Mouse (Mus musculus): ENCODE results near the gene AC141477.1.

Gene AC141477.1

DNA sequence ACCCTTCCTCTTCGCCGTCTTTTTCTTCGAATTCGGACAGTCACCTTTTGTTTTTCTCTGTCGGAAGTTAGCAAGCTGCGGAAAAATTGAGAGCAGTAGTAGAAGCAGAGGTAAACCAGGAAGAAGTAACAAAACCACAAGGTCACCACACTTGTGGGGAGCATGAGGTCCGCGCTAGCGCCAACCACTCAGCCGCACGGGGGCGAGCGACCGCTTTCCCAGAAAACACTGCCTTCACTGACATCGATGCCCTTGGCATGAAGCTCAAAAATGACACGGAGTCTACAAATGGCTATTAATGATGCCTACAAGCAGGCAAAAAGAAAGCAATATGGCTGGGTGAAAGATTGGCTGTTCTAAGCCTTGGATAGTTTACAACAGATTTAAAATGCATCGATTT is at the start of gene AC141477.1:
AC141477.1 (minus strand) TSS at position 164 of the 400 bp plus-strand sequence.
- Histone ChIP-seq H3K27me3 (ENCODE audit: control insufficient read depth, insufficient read depth, low read length, poor library complexity, severe bottlenecking) (no peaks in the 10 kb centered on the region), H3K36me3 (ENCODE audit: control insufficient read depth, insufficient read depth, low read length, poor library complexity, severe bottlenecking) (peaks cover 3% of the 10 kb centered on the region; the same call in 1 of the 2 replicates)
- DNase-seq (ENCODE audit: low read depth, low spot score) = no peak

- no peak for DNase-seq (ENCODE audit: low read depth, low spot score)
- no peaks in the 10 kb centered on the region for H3K27me3 ChIP-seq (ENCODE audit: control insufficient read depth, insufficient read depth, low read length, poor library complexity, severe bottlenecking)
Observed at GRCm38 (mm10) chr10:76489205-76489604, 49.0 kb upstream of the AC141477.1 start.

GRCm38 (mm10) chr10:76488265-76488664 is 48.0 kb upstream of the AC141477.1 start:
- DNase-seq (ENCODE audit: low read depth, low spot score) = no peak
- Histone ChIP-seq H3K27me3 (ENCODE audit: control insufficient read depth, insufficient read depth, low read length, poor library complexity, severe bottlenecking) (no peaks in the 10 kb centered on the region), H3K36me3 (ENCODE audit: control insufficient read depth, insufficient read depth, low read length, poor library complexity, severe bottlenecking) (peaks cover 23% of the 10 kb centered on the region)

More at GRCm38 (mm10) chr10:76489205-76489604, 49.0 kb upstream of the AC141477.1 start:
- H3K36me3 ChIP-seq (ENCODE audit: control insufficient read depth, insufficient read depth, low read length, poor library complexity, severe bottlenecking) = peaks cover 29% of the 10 kb centered on the region

DNA sequence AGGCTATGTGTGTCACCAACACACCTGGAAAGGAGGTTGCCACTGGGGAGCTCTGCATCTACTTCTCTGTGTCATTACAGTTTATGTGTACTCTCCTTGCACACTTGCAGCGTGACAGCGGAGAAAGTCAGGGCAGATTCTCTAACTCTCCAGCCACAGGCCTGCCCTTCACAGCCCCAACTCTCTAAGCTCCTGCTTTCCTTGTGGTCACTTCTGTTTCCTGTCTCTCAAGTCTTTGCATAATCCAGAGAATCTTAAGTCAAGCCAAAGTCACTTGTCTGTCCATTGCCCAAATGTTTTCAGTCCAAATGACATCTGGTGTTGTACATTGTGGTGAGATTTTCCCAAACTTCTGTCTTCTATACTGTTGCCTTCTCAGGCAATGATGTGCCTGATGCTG is 46.1 kb upstream of the AC141477.1 start:
- Histone ChIP-seq H3K36me3 (ENCODE audit: control insufficient read depth, insufficient read depth, low read length, poor library complexity, severe bottlenecking) (peaks cover 21% of the 10 kb centered on the region), H3K27me3 (ENCODE audit: control insufficient read depth, insufficient read depth, low read length, poor library complexity, severe bottlenecking) (no peaks in the 10 kb centered on the region)
- no peak for DNase-seq (ENCODE audit: low read depth, low spot score)

- DNase-seq (ENCODE audit: low read depth, low spot score) = no peak
- H3K36me3 ChIP-seq (ENCODE audit: control insufficient read depth, insufficient read depth, low read length, poor library complexity, severe bottlenecking) = peaks cover 24% of the 10 kb centered on the region
- H3K27me3 ChIP-seq (ENCODE audit: control insufficient read depth, insufficient read depth, low read length, poor library complexity, severe bottlenecking) = no peaks in the 10 kb centered on the region
Observed at GRCm38 (mm10) chr10:76481480-76481879, 41.2 kb upstream of the AC141477.1 start.

GRCm38 (mm10) chr10:76480851-76481250 is 40.6 kb upstream of the AC141477.1 start:
- peaks cover 24% of the 10 kb centered on the region for H3K36me3 ChIP-seq (ENCODE audit: control insufficient read depth, insufficient read depth, low read length, poor library complexity, severe bottlenecking)
- no peak for DNase-seq (ENCODE audit: low read depth, low spot score)
- H3K27me3 ChIP-seq (ENCODE audit: control insufficient read depth, insufficient read depth, low read length, poor library complexity, severe bottlenecking) = no peaks in the 10 kb centered on the region

DNA sequence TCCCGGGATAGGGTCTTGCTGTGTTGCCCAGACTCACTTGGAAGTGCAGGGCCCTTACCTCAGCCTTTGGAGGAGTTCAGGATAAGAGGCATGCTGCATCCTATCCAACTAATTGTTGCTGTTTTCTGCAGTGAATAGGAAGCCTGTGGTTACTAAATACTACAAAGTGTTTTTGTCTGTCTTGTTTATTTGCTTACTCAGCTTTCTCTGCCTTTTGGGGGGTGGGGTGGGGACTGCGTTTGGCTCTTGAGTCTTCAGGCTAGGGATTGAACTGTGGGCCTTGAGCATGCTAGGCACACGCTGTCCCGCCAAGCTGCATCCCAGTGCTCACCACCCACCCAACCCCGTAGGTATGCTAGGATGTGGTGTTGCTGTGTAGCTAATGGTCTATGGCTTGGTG is 33.5 kb upstream of the AC141477.1 start:
- DNase-seq (ENCODE audit: low read depth, low spot score) = no peak
- no peaks in the 10 kb centered on the region for H3K27me3 ChIP-seq (ENCODE audit: control insufficient read depth, insufficient read depth, low read length, poor library complexity, severe bottlenecking)
- peaks cover 14% of the 10 kb centered on the region for H3K36me3 ChIP-seq (ENCODE audit: control insufficient read depth, insufficient read depth, low read length, poor library complexity, severe bottlenecking)

DNA sequence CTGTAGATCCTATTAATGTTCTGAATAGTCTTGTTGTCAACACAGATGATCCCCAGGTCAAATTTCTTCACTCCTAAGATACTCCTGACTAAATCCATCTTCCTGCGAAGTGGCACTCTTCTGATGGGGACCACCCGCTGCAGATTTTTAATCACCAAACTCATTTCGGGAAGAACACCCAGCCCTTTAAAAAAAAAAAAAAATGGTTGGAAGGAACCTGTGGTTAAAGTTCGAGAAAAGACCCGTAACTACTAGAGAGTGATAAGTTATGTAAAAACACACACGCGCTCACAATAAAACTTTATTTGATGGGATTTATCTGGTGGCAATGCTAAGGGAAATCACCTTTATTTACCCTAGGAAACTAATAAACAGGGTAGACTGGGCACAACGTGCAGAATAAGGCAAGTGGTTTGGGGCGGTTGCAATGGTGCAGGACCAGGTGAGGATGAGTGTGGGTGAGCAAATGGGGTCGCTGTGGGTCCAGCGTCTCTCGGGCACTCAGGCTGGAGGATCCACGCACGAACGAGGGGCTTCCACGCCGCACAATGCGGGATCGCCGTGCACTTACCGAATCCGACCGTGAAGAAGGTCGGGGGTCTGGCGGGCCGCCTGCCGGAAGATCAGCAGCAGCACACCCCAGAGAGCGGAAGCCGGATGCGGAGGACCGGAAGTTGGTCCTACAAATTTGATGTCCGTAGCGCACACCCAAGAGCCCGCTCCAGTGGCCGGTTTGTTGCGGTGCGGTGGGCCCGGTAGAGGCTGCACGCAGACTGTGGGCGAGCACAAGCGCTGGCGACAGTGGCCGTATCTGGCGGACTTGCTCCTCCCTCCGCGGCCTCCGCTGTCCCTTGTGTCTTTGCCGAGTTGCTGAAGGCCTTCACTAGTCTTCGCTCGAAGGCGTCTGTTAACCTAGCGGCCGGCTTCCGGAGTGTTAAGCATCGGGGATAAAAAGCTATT is 28.2 kb upstream of the AC141477.1 start, which contains the start of the genes Mcm3ap and Ybey:
Mcm3ap (plus strand) TSS at position 725 of the 960 bp plus-strand sequence.
Ybey (minus strand) TSS at position 912 of the 960 bp plus-strand sequence.
- peaks cover 8% of the 10 kb centered on the region; the same call in 1 of the 2 replicates for H3K36me3 ChIP-seq (ENCODE audit: control insufficient read depth, insufficient read depth, low read length, poor library complexity, severe bottlenecking)
- DNase-seq (ENCODE audit: low read depth, low spot score) = peak; percentile 90

DNA sequence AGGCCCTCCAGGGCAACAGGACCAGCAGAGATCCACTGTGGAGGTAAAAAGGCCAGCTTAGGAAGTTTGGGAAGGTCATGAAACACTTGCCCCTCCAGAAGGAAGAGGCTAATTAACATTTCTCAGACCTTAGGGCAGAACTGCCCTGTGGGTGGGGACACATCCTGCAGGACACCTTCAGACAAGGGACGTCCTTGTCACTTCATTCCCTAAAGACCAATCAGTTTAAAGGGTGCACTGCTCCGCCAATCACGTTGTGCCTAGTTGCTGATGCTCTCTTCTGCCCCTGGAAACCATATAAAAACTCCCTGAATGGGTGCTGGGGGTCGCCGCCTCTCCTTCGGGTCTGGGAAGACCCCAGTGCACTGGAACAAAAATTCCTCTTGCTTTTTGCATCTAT is 22.5 kb upstream of the AC141477.1 start:
- Histone ChIP-seq H3K27me3 (ENCODE audit: control insufficient read depth, insufficient read depth, low read length, poor library complexity, severe bottlenecking) (no peaks in the 10 kb centered on the region), H3K36me3 (ENCODE audit: control insufficient read depth, insufficient read depth, low read length, poor library complexity, severe bottlenecking) (0 out of 2 replicates have a peak, but pooled peaks cover 1% of the 10 kb centered on the region)
- no peak for DNase-seq (ENCODE audit: low read depth, low spot score)

More for the DNA sequence above, 28.2 kb upstream of the AC141477.1 start, which contains the start of the genes Mcm3ap and Ybey:
- no peaks in the 10 kb centered on the region for H3K27me3 ChIP-seq (ENCODE audit: control insufficient read depth, insufficient read depth, low read length, poor library complexity, severe bottlenecking)

DNA sequence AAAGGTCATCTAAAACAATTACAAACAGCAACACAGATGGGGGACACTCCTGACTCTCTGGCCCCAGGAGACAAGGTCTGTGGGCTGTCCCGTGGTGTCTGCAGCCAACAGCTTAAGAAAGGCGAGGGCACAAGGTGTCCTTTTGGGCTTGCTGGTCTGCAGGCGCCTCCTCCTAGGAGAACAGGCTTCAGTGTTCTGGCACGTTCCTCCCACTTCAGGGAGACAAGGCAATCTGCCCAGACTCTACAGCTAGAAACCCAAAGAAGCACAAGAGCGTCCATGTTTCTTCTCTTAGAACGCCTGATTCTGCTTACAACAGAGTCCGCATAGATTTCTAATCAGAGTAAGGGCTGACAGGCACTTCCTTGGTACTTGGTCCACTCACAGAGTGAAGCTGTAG is 22.1 kb upstream of the AC141477.1 start:
- no peak for DNase-seq (ENCODE audit: low read depth, low spot score)
- Histone ChIP-seq H3K27me3 (ENCODE audit: control insufficient read depth, insufficient read depth, low read length, poor library complexity, severe bottlenecking) (no peaks in the 10 kb centered on the region), H3K36me3 (ENCODE audit: control insufficient read depth, insufficient read depth, low read length, poor library complexity, severe bottlenecking) (0 out of 2 replicates have a peak, but pooled peaks cover 1% of the 10 kb centered on the region)

GRCm38 (mm10) chr10:76461255-76461654 is 21.0 kb upstream of the AC141477.1 start:
- H3K27me3 ChIP-seq (ENCODE audit: control insufficient read depth, insufficient read depth, low read length, poor library complexity, severe bottlenecking) = no peaks in the 10 kb centered on the region
- DNase-seq (ENCODE audit: low read depth, low spot score) = no peak
- 0 out of 2 replicates have a peak, but pooled peaks cover 1% of the 10 kb centered on the region for H3K36me3 ChIP-seq (ENCODE audit: control insufficient read depth, insufficient read depth, low read length, poor library complexity, severe bottlenecking)

DNA sequence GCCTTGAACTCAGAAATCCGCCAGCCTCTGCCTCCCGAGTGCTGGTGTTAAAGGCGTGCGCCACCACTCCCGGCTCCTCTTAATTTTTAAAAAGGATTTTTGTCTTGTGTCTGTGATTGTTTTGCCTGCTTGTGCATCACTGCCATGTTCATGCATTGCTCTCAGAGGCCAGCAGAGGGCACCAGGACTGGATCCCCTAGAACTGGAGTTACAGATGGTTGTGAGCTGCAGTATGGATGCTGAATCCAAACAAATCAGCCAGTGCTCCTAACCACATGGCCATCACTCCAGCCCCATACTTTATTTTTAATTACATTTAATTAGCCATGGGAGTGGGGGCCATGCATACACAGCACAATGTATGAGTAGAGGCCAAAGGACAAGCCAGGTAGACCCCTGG is 15.0 kb upstream of the AC141477.1 start:
- Histone ChIP-seq H3K27me3 (ENCODE audit: control insufficient read depth, insufficient read depth, low read length, poor library complexity, severe bottlenecking) (no peaks in the 10 kb centered on the region), H3K36me3 (ENCODE audit: control insufficient read depth, insufficient read depth, low read length, poor library complexity, severe bottlenecking) (no peaks in the 10 kb centered on the region)
- DNase-seq (ENCODE audit: low read depth, low spot score) = peak; percentile 63

- Histone ChIP-seq H3K36me3 (ENCODE audit: control insufficient read depth, insufficient read depth, low read length, poor library complexity, severe bottlenecking) (no peaks in the 10 kb centered on the region), H3K27me3 (ENCODE audit: control insufficient read depth, insufficient read depth, low read length, poor library complexity, severe bottlenecking) (no peaks in the 10 kb centered on the region)
- no peak for DNase-seq (ENCODE audit: low read depth, low spot score)
Observed at GRCm38 (mm10) chr10:76448851-76449250, 8.6 kb upstream of the AC141477.1 start, which contains the start of gene 2610028H24Rik. Gene 2610028H24Rik (plus strand): TSS chr10:76449081.

DNA sequence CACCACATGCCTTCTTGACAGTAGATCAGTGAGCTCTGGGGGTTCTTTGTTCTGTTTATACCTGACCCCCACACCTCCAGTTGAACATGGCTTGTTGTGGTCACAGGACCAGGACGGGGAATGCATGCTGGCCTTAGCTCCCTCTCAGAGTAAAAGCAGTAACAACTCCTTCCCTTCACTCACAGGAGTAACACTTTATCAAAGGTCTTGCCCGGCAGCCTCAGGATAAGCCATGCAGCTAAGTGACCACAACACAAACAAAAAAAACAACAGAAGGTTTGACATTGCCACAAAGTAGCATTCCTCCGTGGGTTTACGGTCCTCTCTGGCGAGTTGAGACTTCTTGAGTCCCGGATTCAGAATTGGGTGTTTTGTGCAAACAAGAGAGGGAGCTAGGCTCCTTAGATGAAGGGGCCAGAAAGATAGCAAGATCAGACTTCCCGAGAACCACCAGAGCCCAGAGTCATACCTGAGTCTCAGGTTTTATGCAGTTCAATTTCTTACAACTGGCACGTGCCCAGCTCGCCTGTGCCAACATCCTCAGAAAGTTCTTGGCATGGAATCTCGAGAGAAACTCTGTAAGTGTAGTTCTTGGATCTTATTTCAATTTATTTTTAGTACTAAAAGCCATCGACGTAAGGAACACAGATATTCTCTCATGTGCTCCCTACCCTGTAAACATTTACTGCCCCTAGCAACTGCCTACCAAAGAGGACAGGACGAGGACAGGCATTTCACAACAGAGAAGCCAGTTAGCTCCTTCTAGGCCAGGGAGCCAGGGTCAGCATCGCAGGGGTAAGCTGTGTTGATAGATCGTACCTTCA is 7.4 kb upstream of the AC141477.1 start:
- DNase-seq (ENCODE audit: low read depth, low spot score) = no peak
- Histone ChIP-seq H3K27me3 (ENCODE audit: control insufficient read depth, insufficient read depth, low read length, poor library complexity, severe bottlenecking) (no peaks in the 10 kb centered on the region), H3K36me3 (ENCODE audit: control insufficient read depth, insufficient read depth, low read length, poor library complexity, severe bottlenecking) (no peaks in the 10 kb centered on the region)
